Mouse (Mus musculus): Measurements from ENCODE around the gene Kif5c. TPM values are rescaled to one million over a fixed set of nuclear protein-coding genes. Genes with fewer than 3 reads are reported as not detected.

Kif5c gene
- polyA plus RNA-seq, 1 experiment from 2014 or later, result 96.4 TPM

DNA sequence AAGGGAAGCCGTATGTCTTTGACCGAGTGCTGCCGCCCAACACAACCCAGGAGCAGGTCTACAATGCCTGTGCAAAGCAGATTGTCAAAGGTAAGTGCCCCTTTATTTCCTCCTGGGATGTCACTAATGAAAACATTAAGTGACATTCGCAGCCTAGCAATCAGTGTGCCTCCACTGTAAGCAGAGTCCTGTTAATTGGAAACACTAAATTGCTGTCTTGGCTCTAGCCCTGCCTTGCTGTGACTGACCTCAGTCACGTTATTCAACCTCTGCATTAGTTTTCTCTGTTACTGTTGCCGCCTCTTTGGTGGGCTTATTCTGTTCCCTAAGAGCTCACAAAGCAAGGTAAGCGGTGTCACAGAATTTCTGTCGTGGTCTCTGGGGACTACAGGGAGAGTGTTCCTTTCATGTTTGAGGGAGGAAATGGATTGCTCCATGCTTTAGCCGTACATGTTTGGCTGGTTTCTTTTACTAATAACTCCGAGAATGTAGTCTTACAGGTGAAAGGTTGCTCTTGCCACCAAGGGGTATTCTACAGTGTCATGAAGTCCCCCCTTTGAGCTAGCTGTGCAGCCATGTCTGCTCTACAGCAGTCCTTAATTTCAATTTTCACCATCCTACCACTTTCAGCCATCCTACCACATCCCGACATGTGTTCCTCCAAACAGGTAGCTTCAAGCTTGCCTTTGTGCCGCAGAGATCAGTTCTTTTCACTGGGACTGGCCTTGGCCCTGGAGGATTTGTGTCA is 52.8 kb downstream of the Kif5c start:
- WGBS, result 77% methylated on average over 12 of the region's 12 CpGs
- DNase-seq (ENCODE audit: low spot score, missing footprints) (no peak), ATAC-seq (ENCODE audit: low FRiP score) (peak; percentile 25; the same call in 1 of the 2 replicates)
- Histone ChIP-seq H3K27me3 (ENCODE audit: control insufficient read depth, insufficient read depth, low read length) (no peaks in the 10 kb centered on the region), H3K4me2 (no peak overlapping the region), H3K36me3 (ENCODE audit: control insufficient read depth, insufficient read depth, low read length) (no peaks in the 10 kb centered on the region), H3K4me3 (ENCODE audit: low read depth, low read length) (no peak overlapping the region), H3K9me3 (ENCODE audit: control insufficient read depth, low read length) (no peaks in the 10 kb centered on the region), H3K9ac (ENCODE audit: low read length) (no peak overlapping the region; the same call in 1 of the 2 replicates), H3K27ac (ENCODE audit: low read depth, low read length) (peak overlapping the region; percentile 57), H3K4me1 (ENCODE audit: control insufficient read depth, insufficient read depth, low read length) (peaks cover 10% of the 10 kb centered on the region)

DNA sequence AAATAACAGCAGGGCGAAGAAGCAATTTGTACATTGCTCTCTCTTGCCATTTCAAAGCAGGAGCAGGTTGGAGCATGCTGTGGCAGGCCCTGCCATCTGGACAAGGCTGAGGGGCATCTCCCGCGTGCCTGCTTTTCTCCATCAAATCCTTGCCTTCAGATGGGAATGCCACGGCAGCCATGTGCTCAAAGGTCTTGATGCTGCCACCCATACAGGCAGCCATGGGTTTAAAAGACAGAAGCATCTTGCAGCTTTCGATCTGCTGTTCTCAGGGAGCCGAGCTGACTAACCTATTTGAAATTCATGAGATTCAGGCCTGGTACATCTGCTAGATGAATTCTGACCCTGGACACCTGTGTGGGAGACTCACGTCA is 53.4 kb downstream of the Kif5c start:
- Histone ChIP-seq H3K36me3 (ENCODE audit: control insufficient read depth, insufficient read depth, low read length) (no peaks in the 10 kb centered on the region), H3K4me2 (no peak overlapping the region), H3K9ac (ENCODE audit: low read length) (no peak overlapping the region; the same call in 1 of the 2 replicates), H3K9me3 (ENCODE audit: control insufficient read depth, low read length) (no peaks in the 10 kb centered on the region), H3K27ac (ENCODE audit: low read depth, low read length) (peak overlapping the region; percentile 57), H3K4me3 (ENCODE audit: low read depth, low read length) (no peak overlapping the region), H3K27me3 (ENCODE audit: control insufficient read depth, insufficient read depth, low read length) (no peaks in the 10 kb centered on the region), H3K4me1 (ENCODE audit: control insufficient read depth, insufficient read depth, low read length) (peaks cover 10% of the 10 kb centered on the region)
- 63% methylated on average over 7 of the region's 7 CpGs for WGBS
- ATAC-seq (ENCODE audit: low FRiP score) (peak; percentile 74), DNase-seq (ENCODE audit: low spot score, missing footprints) (no peak)

DNA sequence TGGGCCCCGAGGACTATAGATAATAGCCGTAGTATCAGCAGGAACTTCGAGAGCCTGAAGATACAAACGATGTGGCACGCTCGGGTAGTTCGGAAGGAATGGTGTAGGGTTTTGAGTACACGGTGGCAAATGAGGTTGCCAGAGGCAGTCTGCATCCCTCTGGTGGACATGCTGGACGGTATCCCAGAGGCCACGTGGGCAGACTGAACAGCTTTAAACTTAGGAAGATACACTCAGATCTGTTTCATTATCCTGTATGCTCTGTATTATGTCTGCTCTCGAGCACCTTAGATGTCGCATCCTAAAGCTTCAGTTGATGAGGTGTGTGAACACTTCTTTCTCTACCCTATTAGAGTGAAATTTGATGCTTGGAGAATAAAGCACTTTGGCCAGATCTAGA is 56.9 kb downstream of the Kif5c start:
- Histone ChIP-seq H3K36me3 (ENCODE audit: control insufficient read depth, insufficient read depth, low read length) (no peaks in the 10 kb centered on the region), H3K4me3 (ENCODE audit: low read depth, low read length) (no peak overlapping the region), H3K9me3 (ENCODE audit: control insufficient read depth, low read length) (no peaks in the 10 kb centered on the region), H3K4me1 (ENCODE audit: control insufficient read depth, insufficient read depth, low read length) (peaks cover 25% of the 10 kb centered on the region), H3K27me3 (ENCODE audit: control insufficient read depth, insufficient read depth, low read length) (no peaks in the 10 kb centered on the region), H3K4me2 (no peak overlapping the region), H3K9ac (ENCODE audit: low read length) (no peak overlapping the region), H3K27ac (ENCODE audit: low read depth, low read length) (no peak overlapping the region)
- DNase-seq (ENCODE audit: low spot score, missing footprints) (peak; percentile 76), ATAC-seq (ENCODE audit: low FRiP score) (no peak)
- WGBS, result 89% methylated on average over 12 of the region's 12 CpGs

DNA sequence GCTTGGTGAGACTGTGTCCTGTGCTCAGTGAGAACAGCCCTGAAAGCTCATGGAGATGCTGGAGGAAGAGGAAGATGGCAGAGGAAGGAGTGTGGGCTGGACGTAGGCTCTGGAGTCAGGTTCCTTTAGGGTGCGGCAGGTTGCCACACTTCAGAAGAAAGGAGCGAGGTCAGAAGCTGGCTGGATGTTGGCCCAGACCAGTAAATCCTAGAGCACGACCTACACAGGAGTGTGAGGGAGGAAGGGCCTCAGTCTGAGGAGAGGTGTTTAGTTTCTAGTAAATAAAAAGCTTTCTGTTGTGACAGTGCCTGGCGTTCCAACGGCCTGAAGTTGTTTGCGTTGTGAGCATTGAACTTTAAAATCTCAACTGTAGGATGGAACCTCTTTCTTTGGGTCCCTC is 59.3 kb downstream of the Kif5c start:
- no peak overlapping the region for H3K27ac ChIP-seq (ENCODE audit: low read depth, low read length)
- H3K9ac ChIP-seq (ENCODE audit: low read length), result no peak overlapping the region
- no peak overlapping the region for H3K4me2 ChIP-seq
- H3K36me3 ChIP-seq (ENCODE audit: control insufficient read depth, insufficient read depth, low read length), result no peaks in the 10 kb centered on the region
- H3K27me3 ChIP-seq (ENCODE audit: control insufficient read depth, insufficient read depth, low read length), result no peaks in the 10 kb centered on the region
- no peaks in the 10 kb centered on the region for H3K9me3 ChIP-seq (ENCODE audit: control insufficient read depth, low read length)
- ATAC-seq (ENCODE audit: low FRiP score) (no peak), DNase-seq (ENCODE audit: low spot score, missing footprints) (no peak)
- 76% methylated on average over 7 of the region's 7 CpGs for WGBS
- H3K4me1 ChIP-seq (ENCODE audit: control insufficient read depth, insufficient read depth, low read length), result peaks cover 15% of the 10 kb centered on the region
- no peak overlapping the region for H3K4me3 ChIP-seq (ENCODE audit: low read depth, low read length)

DNA sequence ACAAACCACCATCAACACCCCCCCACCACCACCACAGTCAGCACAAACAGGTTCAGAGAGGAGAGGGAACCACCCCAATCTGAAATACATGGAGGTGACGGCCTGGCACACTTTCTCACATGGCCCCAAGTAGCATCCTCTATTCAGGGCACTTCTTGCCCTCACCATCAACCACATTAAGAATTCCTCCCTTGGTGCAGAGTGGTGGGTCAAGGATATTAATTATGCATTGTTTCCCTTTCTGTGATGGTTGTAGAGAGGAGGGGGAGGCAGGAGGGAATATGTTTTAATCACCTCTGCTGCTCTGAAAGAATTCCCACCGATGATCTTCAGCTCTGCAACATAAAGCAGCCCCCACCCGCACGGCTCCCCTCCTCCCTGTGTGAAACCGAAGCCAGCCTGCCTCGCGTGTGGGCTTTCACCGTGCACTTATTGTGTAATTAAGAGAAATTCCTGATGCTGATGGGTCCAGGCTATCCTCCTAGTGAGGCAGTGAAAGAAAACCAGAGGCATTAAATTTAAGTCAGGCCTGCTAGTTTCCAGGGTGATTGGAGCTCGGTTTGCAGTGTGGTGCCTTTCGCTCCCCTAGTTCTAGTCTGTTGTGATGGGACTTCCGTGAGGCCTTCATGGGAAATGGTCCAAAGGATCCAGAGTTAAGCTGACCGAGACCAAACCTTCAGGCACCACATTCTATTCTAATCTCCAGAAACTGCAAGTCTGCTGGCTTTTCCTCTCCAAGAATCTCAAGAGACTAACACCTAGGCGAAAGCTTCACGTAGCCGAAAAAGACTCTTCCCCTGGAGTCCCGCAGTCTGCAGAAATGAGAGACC is 60.3 kb downstream of the Kif5c start:
- WGBS, result 77% methylated on average over 16 of the region's 16 CpGs
- Histone ChIP-seq H3K4me2 (no peak overlapping the region), H3K27ac (ENCODE audit: low read depth, low read length) (peak overlapping the region; percentile 32; the same call in 1 of the 2 replicates), H3K9ac (ENCODE audit: low read length) (no peak overlapping the region), H3K36me3 (ENCODE audit: control insufficient read depth, insufficient read depth, low read length) (no peaks in the 10 kb centered on the region), H3K27me3 (ENCODE audit: control insufficient read depth, insufficient read depth, low read length) (no peaks in the 10 kb centered on the region), H3K4me1 (ENCODE audit: control insufficient read depth, insufficient read depth, low read length) (peaks cover 23% of the 10 kb centered on the region), H3K4me3 (ENCODE audit: low read depth, low read length) (no peak overlapping the region), H3K9me3 (ENCODE audit: control insufficient read depth, low read length) (no peaks in the 10 kb centered on the region)
- peak; percentile 61 for ATAC-seq (ENCODE audit: low FRiP score)
- no peak for DNase-seq (ENCODE audit: low spot score, missing footprints)

DNA sequence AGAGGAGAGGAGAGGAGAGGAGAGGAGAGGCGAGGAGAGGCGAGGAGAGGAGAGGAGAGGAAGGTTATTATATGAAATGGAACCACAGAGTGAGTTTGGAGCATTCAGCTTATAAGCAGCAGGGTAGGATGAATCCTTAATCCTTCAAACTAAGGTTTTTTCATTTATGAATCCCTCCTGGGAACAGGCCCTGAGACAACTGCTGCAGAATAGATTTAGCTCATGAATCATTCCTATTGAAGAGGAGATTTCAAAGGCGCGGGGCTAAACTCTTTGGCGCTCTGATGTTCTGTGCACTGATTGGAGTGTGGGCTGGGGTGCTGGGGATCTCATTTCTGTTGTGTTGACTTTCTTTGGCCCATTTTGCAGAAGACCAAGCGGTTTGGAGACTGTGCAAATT is 63.7 kb downstream of the Kif5c start:
- DNase-seq (ENCODE audit: low spot score, missing footprints) (no peak), ATAC-seq (ENCODE audit: low FRiP score) (peak; percentile 45; the same call in 1 of the 2 replicates)
- Histone ChIP-seq H3K4me1 (ENCODE audit: control insufficient read depth, insufficient read depth, low read length) (peaks cover 25% of the 10 kb centered on the region), H3K9ac (ENCODE audit: low read length) (no peak overlapping the region), H3K27me3 (ENCODE audit: control insufficient read depth, insufficient read depth, low read length) (no peaks in the 10 kb centered on the region), H3K4me2 (no peak overlapping the region), H3K27ac (ENCODE audit: low read depth, low read length) (no peak overlapping the region), H3K36me3 (ENCODE audit: control insufficient read depth, insufficient read depth, low read length) (no peaks in the 10 kb centered on the region), H3K9me3 (ENCODE audit: control insufficient read depth, low read length) (no peaks in the 10 kb centered on the region), H3K4me3 (ENCODE audit: low read depth, low read length) (no peak overlapping the region)
- 75% methylated on average over 6 of the region's 6 CpGs for WGBS

DNA sequence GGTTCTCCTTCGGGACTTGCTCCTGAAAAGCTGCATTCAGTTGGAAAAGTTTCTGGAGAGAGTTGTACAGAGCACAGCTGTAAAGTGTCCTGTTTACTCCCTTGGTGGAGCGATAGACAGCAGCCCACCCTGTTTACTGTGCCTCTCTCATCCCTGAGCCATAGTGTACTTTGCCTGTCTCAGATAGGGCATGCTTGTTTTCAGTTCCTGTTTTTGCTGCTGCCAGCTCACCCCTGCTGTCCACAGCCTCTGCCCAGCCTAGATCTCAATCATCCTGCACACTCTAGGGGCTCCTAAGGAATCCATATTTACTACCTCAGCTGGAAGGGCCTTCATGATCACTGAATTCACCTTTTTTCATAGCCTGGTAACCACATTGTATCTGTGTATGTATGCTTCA is 65.7 kb downstream of the Kif5c start:
- Histone ChIP-seq H3K4me2 (no peak overlapping the region), H3K36me3 (ENCODE audit: control insufficient read depth, insufficient read depth, low read length) (no peaks in the 10 kb centered on the region), H3K27me3 (ENCODE audit: control insufficient read depth, insufficient read depth, low read length) (no peaks in the 10 kb centered on the region), H3K4me3 (ENCODE audit: low read depth, low read length) (no peak overlapping the region), H3K9ac (ENCODE audit: low read length) (no peak overlapping the region), H3K27ac (ENCODE audit: low read depth, low read length) (no peak overlapping the region), H3K9me3 (ENCODE audit: control insufficient read depth, low read length) (no peaks in the 10 kb centered on the region), H3K4me1 (ENCODE audit: control insufficient read depth, insufficient read depth, low read length) (peaks cover 10% of the 10 kb centered on the region)
- no peak for ATAC-seq (ENCODE audit: low FRiP score)
- WGBS, result 53% methylated on average over 2 of the region's 2 CpGs
- DNase-seq (ENCODE audit: low spot score, missing footprints), result no peak

DNA sequence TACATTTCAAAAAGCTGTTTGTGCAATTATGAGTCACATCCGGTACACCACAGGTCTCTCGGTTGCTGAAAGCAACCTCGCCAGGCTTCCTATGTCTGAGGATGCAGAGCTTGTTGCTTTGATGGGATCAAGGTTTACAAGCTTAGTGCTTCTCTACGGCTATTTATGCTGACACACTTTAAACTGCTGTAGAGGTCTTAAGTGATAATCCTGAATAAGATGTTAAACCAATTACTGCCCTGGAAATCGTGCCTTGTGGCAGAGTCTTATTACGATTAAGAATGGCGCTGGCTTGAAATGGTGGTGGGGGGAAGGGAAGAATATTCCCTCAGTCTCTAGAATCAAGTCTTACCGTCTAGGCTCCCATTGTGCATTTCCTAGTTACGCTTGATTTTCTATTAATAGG is 71.3 kb downstream of the Kif5c start:
- no peak overlapping the region for H3K27ac ChIP-seq (ENCODE audit: low read depth, low read length)
- no peaks in the 10 kb centered on the region for H3K9me3 ChIP-seq (ENCODE audit: control insufficient read depth, low read length)

DNA sequence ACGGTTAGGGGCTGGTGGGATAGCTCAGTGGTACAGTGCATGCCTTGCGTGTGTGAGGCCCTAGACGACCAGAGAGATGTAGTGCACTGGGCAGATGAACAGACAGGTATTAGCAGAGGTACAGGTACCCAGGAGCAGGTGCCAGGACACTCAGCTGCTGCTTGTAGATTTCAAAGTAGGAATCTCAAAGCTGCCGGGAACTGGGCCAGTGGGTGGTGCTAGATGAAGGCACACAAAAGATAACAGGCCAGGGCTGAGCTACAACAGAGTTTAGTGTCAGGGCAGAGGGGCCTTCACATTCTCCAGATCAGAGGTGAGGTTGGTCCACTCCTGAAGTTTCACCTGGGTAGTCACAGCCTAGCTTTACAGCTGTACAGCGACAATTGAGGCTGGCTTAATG is 72.3 kb downstream of the Kif5c start:
- no peak overlapping the region for H3K4me3 ChIP-seq (ENCODE audit: low read depth, low read length)
- no peak overlapping the region for H3K4me2 ChIP-seq
- peaks cover 7% of the 10 kb centered on the region; the same call in 1 of the 2 replicates for H3K4me1 ChIP-seq (ENCODE audit: control insufficient read depth, insufficient read depth, low read length)
- H3K27ac ChIP-seq (ENCODE audit: low read depth, low read length), result no peak overlapping the region
- 78% methylated on average over 5 of the region's 5 CpGs for WGBS
- DNase-seq (ENCODE audit: low spot score, missing footprints), result no peak
- H3K9ac ChIP-seq (ENCODE audit: low read length), result no peak overlapping the region
- H3K27me3 ChIP-seq (ENCODE audit: control insufficient read depth, insufficient read depth, low read length), result no peaks in the 10 kb centered on the region
- H3K9me3 ChIP-seq (ENCODE audit: control insufficient read depth, low read length), result no peaks in the 10 kb centered on the region
- no peak for ATAC-seq (ENCODE audit: low FRiP score)
- no peaks in the 10 kb centered on the region for H3K36me3 ChIP-seq (ENCODE audit: control insufficient read depth, insufficient read depth, low read length)

More for the DNA sequence above, 71.3 kb downstream of the Kif5c start:
- no peak overlapping the region for H3K9ac ChIP-seq (ENCODE audit: low read length)
- H3K4me2 ChIP-seq, result no peak overlapping the region
- ATAC-seq (ENCODE audit: low FRiP score) (peak; percentile 28; the same call in 1 of the 2 replicates), DNase-seq (ENCODE audit: low spot score, missing footprints) (no peak)
- H3K4me1 ChIP-seq (ENCODE audit: control insufficient read depth, insufficient read depth, low read length), result peaks cover 7% of the 10 kb centered on the region; the same call in 1 of the 2 replicates
- 37% methylated on average over 9 of the region's 9 CpGs for WGBS
- H3K36me3 ChIP-seq (ENCODE audit: control insufficient read depth, insufficient read depth, low read length), result no peaks in the 10 kb centered on the region
- H3K27me3 ChIP-seq (ENCODE audit: control insufficient read depth, insufficient read depth, low read length), result no peaks in the 10 kb centered on the region
- no peak overlapping the region for H3K4me3 ChIP-seq (ENCODE audit: low read depth, low read length)
